Mouse (Mus musculus) spleen, postnatal 4 days (tissue): ENCODE data around the gene Ccdc120.

Source experiments
- DNase-seq, 2 experiments: peaks; one replicate each; pipeline ENCODE4 v3.0.0; 2022; ENCODE audit warnings: low spot score in 2 of 2

Gene Ccdc120

DNA sequence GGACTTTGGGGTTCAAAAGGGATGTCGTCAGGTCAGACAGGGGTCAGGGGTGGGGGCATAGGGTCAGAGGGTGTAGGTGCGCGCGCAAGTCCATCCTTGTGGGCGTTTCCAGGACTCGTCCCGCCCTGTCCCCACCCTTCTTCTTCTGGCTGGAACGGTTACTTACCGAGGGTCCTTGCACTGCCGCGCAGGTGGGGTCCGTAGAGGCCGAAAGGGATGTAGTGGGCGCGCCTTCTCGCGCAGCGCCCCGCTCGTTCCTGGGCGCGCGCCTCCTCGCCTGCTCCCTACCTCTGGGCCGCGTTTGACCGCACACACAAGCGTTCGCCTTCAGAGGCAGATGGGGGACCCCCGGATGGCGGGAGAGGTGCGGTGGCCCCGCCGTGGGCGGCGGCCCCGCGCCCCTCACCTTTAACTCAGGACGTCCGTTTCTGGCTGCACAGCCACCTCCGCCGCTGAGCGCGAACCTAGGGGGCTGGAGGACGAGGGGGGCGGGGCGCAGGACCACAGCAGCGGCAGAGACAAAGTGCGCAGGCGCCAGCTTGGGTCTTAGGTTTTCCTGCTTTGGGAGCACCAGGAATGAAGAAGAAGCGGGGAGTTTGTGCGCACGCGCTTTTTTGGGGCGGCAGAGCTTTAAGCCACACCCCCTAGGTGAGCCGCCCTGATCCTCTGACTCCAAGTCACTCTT is at the start of gene Ccdc120:
Gene Ccdc120 (minus strand): TSS at position 474 of the 685 bp plus-strand sequence.
- DNase-seq: no peak

GRCm38 (mm10) chrX:7797327-7797726 is 46.6 kb upstream of the Ccdc120 start:
- no peak for DNase-seq

- peak in 1 of 2 experiments; percentile 15 for DNase-seq
These were observed 44.3 kb upstream of the Ccdc120 start for GRCm38 (mm10) chrX:7795016-7795415.

DNA sequence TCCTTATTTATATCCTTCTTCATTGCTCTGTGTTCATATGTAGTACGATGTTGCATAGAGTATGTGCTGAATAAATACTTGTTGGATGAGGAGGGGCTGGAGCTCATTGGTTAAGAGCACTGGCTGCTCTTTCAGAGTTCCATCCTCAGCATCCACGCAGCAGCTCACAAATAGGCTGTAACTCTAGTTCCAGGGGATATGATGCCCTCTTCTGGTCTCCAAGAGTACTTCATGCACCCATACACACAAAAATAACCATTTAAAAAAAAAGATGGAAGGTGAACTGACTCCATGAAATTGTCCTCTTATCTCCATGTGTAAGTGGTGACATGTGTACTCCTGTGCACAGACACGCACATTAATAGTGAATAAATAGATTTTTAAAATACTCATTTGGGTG is 42.7 kb upstream of the Ccdc120 start:
- no peak for DNase-seq

GRCm38 (mm10) chrX:7790309-7790708 is 39.6 kb upstream of the Ccdc120 start:
- no peak for DNase-seq

DNA sequence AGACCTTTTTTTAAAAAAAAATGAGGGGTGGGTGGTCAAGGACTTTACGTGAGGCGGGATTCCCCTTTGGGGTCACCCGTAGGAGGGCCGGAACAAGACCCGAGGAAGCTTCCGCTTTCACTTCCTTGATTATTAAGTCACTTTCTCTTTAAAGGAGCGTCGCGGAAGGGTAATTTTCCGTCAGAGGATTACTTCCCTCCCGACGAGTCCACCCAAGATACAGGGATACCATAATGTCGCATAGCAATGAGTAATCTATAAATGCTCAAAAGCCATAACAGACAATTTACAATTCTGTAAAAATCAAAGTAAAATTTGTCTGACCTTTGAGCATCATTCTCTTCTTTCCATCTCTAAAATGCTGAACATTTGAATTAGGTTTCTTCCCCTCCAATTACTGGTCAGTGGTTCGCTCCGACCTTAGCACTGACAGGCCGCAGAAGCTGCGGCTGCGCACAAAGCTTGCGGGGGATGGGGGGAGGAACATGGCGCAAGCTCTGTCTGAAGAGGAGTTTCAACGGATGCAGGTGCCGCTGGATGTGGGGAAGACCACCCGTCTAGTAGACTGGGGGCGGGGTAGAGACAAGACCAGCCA is 38.9 kb upstream of the Ccdc120 start, which contains the start of gene Gripap1:
Gene Gripap1 (plus strand): TSS at position 224 of the 595 bp plus-strand sequence.
- DNase-seq: peak; percentile 77 to 86

DNA sequence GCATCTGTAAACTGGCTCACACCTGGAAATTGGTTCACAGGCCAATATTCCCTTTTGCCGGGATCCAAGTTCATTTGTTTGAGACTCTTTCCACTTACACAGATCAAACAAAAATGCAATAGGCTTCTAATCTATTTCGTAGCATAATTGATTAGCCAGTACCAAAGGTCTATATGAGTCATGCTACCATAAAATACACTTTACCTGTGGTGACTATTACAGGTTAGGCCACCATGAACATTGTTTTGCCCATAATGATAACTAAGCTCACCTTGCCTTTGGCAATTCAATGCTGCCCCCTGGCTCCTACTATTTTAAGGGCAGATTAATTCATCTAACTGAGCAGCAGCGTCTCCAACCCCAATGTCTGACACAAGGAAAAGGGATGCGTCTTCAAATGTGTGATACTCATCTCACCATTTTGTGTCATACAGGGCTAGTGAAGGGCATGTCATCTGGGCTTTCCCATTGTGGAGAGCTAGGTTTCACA is 31.9 kb upstream of the Ccdc120 start:
- no peak for DNase-seq

- DNase-seq: peak in 1 of 2 experiments; percentile 13
These were observed 28.6 kb upstream of the Ccdc120 start for GRCm38 (mm10) chrX:7779294-7779693.

GRCm38 (mm10) chrX:7778450-7779244 is 27.9 kb upstream of the Ccdc120 start:
- peak in 1 of 2 experiments; percentile 32 for DNase-seq

DNA sequence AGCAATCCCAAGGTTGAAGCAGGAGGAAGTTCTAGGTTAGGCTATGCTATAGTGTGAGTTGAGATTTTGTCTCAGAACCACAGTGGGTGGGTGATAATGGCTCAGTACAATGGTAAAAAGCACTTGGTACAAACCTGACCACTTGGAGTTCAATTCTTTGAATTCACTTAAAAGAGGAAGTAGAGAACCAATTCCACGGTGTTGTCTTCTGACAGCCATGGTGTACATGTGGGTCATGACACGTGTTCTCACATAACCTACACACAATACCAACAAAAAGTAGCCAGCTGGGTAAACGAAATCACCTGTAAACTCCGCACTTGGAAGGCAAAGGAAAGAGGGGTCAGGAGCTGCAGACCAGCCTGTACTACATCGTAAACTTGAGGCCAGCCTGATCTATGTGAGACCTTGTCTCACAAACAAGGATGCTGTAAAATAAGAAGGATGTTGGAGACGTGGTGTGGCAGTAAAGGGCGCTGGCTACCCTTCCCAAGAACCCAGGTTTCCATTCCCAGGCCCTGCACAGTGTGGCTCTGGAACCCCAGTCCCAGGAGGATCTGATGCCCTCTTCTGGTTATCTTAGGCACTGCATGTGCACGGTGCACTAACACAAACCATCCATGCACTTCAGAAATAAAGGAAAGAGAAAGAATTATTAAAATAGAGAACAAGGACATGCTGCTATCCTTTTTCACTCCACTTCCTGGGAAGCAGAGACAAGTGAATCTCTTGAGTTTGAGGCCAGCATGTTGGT is 25.8 kb upstream of the Ccdc120 start:
- peak; percentile 66 to 84 for DNase-seq

DNA sequence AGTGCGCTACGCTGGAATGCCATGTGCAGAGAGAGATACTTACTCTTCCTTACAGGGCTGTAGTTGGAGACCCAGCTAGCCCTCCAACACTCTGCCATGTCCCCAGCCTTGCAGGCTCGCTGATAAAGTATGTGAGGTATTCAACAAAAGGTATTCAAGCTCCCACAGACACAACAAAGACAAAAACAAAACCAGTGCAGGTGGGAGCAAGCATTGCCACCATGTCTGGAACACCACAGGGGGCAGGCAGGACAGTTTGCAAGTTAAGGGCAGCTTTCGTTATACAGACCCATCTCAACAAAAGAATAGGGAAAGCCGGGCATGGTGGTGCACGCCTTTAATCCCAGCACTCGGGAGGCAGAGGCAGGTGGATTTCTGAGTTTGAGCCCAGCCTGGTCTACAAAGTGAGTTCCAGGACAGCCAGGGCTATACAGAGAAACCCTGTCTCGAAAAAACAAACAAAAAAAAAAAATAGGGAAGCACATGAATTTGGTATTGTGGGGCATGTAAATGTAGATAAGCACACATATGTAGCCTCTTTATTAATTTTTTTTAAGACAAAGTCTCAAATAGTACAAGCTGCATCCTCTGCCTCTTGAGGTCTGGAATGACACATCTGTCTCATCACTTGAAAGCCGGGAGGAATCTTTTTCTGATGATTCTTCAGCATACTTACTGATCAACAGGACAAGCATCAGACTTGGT is 24.9 kb upstream of the Ccdc120 start:
- no peak for DNase-seq

GRCm38 (mm10) chrX:7772766-7773165 is 22.1 kb upstream of the Ccdc120 start:
- peak in 1 of 2 experiments; percentile 20 for DNase-seq

GRCm38 (mm10) chrX:7769302-7770017 is 18.8 kb upstream of the Ccdc120 start:
- DNase-seq: no peak

DNA sequence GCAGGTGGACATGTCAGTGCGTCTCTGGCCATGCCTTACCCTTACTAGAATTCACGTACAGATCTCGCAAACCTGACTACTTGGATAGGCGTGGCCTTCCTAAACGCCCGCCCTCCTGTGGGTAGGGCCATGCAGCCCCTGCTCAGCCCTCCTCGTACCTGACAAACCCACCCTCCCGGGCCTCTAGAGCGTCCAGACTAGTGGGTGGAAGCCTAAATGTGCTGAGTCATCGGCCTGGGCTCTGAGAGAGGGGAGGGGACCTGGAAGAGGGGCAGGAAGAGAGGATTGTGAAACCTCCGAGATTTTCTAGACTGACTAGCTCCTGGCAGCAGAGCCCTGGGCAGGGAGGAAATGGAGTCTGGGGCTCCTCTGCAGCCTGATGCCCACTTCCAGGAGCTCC is 15.1 kb upstream of the Ccdc120 start:
- peak; percentile 30 to 68 for DNase-seq

- DNase-seq: no peak
These were observed 14.6 kb upstream of the Ccdc120 start for GRCm38 (mm10) chrX:7765281-7765670.

- DNase-seq: no peak
These were observed 14.1 kb upstream of the Ccdc120 start for GRCm38 (mm10) chrX:7764657-7765280.

DNA sequence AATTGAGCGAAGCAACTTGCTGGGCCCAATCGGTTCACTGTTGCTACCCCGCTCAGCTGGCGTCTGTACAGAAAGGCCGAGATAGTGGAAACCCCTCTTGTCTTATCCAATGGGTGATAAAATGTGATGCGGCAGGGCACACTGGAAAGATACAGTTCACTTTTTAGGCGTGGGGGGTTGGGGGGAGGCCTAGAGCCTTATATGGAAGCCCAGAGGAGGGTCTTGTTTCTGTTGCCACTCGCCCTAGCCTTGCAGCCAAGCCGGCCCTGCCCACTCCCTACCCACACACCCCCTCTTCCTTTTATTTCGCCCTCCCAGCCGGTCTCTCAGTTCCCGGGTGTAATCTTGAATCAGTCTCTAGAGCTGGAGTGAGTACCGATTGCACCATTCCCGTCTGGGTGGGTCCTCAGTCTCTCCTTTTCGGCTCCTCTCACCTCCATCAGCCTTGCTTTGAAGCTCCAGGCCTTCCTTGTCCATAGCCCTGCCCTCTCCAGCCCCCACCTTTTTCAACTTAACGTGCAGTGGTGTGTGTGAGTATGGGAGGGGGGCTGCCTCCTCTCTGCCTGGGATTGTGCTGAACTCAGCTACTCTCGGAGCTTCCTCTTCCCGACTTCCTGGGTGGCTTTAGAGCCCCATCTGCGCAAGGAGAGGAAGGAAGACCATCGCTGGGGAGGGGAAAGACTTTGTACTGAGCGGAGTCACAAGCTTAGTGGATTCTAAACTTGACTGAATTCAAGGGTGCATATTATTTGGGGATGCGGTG is 13.1 kb upstream of the Ccdc120 start:
- peak; percentile 16 to 65 for DNase-seq

- no peak for DNase-seq
These were observed 12.2 kb upstream of the Ccdc120 start for GRCm38 (mm10) chrX:7762921-7763197.

DNA sequence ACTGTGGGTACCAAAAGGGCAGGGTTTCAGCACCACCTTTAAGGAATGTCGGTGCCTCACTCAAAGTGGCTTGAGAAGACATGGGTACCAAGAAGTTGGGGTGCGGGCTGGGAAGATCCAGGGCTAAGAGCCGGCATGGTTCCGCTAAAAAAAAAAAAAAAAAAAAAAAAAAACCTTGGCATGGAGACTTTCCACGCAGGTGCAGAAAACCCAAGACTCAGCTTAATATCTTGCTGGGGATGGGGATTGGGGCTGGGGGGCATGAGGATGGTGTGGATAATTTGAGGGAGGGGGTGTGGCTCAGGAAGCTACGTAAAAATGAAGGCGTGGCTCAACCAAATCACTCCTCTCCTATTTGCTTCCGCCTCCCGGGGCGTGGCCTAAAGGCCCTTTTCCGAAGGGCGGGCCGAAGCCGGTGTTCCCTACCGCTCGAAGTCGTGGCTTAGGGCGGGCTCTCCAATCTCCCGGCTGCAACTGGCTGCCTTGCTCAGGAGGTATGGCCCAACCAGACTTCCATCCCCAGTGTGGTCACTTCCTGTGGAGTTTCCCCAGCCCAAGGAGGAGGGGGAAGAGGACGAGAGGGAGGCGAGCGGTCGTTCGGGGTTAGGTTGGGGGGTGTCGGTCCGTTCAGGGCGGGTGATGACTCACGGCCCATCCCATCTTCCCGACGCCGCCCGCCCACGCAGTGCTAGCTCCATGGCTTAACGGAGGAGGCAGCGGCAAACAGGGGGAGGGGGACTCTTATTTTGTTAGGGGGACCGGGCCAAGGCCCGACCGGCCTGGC is 11.6 kb upstream of the Ccdc120 start, which contains the start of gene Tfe3:
Gene Tfe3 (plus strand): TSS at position 424 of the 784 bp plus-strand sequence.
- DNase-seq: peak; percentile 88 to 89
